Mouse (Mus musculus): ENCODE measurements around the gene Pla2g4e. TPM values are rescaled to one million over a fixed set of nuclear protein-coding genes. Genes with fewer than 3 reads are reported as not detected.
"Not testable (repeated sequence)": the region's sequence is repeated elsewhere in the genome, so short reads cannot be mapped to it uniquely, and the experiment has no call there.

The Pla2g4e gene
- total RNA-seq, 2 experiments from 2014 or later: 3.6 to 3.8 TPM

DNA sequence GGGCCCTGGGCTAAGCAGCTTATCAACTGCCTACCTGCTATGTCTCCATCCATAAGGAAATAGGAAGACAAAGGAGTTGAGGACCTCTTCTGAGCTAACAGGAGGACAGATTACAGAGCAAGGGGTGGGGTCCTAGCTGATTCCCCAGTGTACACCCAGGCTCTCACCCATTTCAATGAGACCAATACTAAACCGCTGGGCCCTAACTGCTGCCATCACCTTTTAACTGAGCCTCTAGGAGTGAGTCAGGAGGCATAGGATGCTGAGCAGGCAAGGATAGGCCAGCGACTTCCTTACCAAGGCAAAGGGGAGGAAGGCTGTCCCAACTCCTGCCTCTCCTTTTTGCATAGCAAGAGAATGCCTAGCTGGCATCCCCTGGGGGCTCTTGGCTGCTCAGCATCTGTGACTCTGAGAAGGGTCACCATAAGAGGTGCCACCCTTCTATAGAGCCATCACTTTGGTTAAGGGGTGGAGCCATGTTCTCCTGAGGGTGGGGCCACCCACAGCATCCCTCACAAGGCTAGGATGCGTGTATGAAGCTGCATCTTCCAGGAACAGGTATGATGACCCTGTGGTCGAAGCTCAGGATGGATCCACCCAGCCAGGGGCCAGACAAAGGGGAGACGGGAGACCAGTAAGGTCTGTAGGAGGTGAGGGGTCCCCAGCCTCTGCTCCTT is 2.2 kb downstream of the Pla2g4e start:
- intact Hi-C loops (cut with DNase I): no loop called here

DNA sequence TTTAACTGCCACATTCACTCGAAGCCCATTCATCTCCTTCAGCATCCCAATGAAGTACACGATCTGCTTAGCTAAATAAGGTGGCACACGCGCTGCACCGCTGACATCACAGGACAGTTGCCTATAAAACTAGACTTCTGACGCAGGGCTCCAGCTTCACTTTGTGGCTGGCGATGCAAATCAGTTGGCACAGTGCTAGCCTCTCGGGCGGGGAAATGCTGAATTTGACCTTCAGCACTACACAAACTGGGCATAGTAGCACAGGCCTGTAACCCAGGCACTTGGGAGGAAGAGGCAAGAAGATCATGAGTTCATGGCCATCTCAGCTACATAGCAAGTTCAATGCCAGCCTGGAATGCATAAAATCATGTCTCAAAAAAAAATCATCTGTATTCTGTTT is 6.4 kb downstream of the Pla2g4e start:
- intact Hi-C loops (cut with DNase I): not testable (repeated sequence)

More for the DNA sequence above, 2.2 kb downstream of the Pla2g4e start:
- DNase-seq: no peak

DNA sequence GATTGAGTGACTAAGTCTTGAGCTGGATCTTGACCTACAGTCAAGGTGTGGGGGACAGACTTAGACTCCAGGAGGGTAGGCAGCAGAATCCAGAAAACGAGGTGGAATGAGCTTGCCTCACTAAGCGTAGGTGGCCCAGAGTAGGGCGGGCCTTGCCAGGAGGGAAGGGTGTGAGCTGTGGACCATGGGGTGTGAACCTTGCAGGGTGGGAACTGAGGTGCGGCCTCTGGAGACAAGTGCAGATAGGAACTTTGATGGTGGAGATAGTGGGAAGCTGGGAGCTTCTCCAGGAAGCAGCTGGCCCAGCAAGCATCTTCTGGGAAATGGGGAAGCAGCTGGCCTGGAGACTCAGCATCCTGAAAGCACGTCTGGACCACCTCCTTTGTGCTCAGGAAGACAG is 7.4 kb downstream of the Pla2g4e start:
- no peak for DNase-seq
- intact Hi-C loops (cut with DNase I): no loop called here

More for the DNA sequence above, 6.4 kb downstream of the Pla2g4e start:
- not testable (repeated sequence) for DNase-seq

DNA sequence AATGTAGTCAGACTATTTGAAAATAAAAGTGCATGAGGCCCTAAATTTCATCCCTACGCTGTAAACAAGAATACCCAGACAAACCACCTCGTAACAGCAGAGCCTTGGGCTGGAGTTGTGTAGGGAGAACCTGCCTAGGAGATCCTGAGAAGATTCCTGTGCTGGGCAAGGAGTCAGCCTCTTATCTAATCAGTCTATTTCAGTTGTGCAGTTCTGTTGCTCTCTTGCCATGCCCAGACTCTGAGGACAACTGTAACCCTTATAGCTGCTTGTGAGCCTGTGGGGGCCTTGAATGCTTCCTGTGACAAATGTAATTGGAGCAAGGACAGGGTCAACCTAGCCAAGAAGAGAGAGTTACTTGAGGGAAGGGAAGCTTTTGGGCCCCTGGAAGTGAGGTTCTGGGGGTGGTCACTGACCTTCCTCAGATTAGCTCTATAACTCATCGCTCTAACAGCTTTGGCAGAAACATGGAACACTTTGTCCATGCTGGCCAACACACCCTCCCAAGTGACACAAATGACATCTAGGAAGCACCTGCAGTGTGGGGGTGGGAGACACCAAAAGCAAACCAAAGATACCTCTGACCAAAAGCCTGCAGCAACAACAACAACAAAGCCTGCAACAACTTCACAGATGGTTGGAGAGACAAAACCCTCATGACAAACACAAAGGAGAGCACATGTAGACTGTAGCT is 9.0 kb downstream of the Pla2g4e start:
- intact Hi-C loops (cut with DNase I): no loop called here
- DNase-seq: no peak

DNA sequence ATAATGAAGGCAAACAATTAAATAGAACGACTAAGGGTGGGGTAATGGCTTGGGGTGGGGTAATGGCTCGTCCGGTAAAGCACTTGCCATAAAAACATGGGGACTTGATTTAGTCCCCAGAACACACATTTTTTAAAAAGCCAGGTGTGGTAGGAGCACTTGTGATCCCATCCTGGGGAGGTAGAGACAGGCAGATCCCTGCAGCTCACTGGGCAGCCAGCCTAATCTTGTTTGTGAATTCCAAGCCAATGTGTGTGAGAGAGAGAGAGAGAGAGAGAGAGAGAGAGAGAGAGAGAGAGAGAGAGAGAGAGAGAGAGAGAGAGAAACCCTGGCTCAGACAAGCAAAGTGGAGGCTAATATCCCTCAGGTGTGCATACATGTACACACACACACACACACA is 9.8 kb downstream of the Pla2g4e start:
- intact Hi-C loops (cut with DNase I): no loop called here
- no peak for DNase-seq

DNA sequence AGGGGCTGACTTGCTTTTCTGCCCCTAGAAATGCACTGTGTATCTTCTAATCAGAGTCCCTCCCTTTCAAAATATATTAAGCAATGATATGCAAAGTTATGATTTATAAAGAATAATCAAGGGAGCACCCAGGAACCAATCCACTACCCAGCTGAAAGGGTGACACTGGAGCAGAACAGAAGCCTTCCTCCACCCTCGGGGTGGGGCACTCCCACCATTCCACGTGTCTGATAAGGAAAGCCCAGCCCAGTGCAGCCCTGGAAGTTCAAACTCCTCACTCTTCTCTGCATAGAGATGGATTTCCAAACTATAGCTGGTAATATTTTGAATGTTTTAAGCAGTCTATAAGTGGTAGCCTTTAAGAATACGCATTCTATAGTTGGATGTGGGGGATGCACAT is 13.5 kb downstream of the Pla2g4e start:
- intact Hi-C loops (cut with DNase I): no loop called here

DNA sequence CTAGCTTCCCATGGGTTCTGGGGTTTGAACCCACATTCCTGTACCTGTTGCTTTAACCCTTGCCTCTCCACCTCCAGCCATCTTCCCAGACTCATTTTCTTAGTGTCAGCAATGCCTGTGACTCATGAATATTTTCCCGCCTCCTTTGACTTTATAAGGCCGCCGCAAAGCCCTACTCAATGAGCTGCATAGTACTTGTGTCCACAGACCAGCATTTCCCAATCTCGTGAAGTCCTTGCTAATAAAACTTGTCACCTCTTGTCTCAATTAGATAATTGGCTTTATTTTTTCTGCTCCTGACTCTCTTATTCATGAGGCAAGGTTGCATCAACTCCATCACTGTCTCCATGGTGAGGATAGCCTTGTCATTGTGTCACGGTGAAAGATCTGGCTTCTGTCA is 30.5 kb downstream of the Pla2g4e start:
- intact Hi-C loops (cut with DNase I): no loop called here
- DNase-seq: no peak

More for the DNA sequence above, 13.5 kb downstream of the Pla2g4e start:
- DNase-seq: no peak

DNA sequence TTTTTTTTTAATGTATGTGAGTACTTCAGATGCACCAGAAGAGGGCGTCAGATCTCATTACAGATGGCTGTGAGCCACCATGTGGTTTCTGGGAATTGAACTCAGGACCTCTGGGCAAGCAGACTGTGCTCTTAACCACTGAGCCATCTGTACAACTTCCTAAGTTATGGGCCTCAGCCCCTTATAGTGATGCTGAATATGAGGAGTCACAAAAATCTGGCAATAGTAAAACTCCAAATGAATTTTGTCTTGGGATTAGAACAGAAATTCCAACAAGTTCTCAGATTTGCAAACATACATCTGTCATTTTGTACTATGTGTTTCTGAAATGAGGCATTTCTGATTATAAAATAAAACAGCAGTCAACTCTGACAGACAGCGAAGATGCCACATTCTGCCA is 33.7 kb downstream of the Pla2g4e start:
- intact Hi-C loops (cut with DNase I): no loop called here

DNA sequence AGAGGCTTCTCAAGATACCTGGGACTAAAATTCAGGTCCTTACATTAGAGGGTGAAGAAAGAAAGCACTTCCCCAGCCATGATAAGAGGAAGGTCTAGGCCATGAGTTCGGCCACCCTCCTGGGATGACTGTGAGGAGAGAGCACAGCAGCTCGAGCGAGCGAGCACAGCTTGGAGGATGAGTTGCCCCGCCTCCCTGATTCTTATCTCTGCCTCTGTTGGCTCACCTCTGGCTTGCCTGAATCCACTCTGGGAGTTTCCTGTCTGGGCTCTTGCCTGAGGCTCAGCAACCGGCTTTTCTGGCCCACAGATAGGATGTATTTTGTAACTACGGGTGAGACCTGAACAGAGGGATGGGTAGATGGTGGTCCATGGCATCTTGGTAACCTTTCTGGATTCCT is 37.2 kb downstream of the Pla2g4e start:
- DNase-seq: no peak
- intact Hi-C loops (cut with DNase I): no loop called here

More for the DNA sequence above, 33.7 kb downstream of the Pla2g4e start:
- DNase-seq: no peak

DNA sequence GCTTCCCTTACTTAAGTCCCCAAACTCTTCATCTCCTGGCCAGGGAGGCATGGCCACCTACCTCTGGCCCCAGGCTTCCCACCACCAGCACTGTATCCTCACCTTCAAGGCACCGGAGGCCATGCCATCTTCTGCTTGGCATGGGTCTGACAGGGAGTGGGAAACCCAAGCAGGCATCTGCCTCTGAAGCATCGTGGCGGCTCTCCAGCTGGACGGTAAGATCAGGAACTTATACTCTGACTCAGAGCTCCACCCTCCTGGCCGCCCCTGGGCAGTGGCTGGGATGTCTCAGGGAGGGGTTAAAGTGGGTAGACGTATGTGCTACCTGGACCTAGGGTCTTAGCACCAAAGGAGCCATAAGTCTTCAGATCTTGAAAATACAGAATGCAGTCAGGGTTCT is 38.1 kb downstream of the Pla2g4e start:
- DNase-seq: no peak
- intact Hi-C loops (cut with DNase I): no loop called here

DNA sequence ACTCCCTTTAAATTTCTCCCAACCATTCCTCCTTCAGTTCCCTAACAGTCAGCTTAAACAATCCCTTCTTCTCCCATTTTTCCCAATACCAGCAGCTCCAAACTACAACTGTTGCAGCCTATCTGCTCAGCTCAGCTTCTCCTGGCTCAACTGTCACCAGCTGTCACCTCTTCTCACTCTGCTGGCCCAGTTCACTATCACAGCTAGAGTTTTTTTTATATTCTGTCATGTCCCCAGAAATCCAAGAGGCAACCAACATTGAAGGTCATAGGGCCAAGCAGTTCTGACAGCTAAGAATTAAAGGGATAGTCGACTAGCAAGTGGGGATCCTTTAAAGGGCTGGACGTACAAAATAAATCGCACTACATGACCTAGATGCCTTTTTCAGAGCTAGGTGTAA is 41.4 kb downstream of the Pla2g4e start:
- intact Hi-C loops (cut with DNase I): no loop called here
- DNase-seq: peak in 1 of 2 experiments; percentile 7

DNA sequence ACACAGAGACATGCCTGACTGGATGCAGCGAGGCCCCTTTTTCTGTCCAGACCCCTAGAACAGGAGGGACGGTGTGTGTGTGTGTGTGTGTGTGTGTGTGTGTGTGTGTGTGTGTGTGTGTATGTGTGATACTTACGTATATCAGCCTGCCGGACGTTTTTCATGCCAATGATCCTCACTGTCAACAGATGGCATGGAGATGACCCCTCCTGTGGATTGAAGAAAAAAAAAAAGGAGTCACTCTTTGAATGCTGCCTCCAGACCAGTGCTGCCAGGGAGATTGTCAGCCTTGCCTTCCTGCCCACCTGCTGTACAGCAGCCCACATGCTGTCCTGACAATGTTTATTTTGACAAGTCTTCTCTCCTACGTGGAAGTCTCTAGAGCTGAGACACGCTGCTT is 45.1 kb downstream of the Pla2g4e start:
- intact Hi-C loops (cut with DNase I): no loop called here
- DNase-seq: no peak

DNA sequence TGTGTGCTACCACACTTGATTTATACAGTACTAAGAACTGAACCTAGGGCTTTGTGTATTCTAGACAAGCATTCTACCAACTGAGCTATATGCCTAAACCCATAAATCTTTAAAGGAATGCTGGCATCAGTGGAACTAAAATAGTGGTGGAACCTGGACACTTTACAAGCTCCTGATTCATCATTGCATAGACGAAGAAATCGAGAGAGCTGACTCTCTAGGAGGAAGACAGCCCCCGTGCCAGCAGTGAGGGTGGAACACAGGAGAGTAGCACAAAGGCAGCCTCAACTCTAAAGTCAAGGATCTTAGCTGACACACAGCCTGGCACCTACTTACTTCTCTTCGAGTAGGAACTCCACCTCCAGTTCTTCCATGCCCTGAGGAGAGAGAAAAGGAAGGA is 57.0 kb downstream of the Pla2g4e start:
- intact Hi-C loops (cut with DNase I): no loop called here
- DNase-seq: no peak

DNA sequence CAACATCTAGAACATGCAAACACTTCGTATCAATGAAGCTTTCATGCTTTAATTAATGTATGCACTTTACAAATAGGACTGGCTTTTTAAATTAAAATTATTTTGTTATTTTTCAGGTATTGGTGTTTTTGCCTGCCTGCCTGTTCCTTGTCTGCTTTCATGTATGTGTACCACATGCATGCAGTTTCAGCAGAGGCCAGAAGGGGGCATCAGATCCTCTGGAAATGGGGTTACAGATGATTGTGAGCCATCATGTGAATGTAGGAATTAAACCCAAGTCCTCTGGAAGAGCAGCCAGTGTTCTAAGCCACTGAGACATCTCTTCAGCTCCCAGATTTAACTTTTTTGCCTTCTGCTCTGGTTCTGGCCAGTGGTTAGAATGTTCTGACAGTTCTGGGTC is 57.6 kb downstream of the Pla2g4e start:
- no peak for DNase-seq
- intact Hi-C loops (cut with DNase I): no loop called here

DNA sequence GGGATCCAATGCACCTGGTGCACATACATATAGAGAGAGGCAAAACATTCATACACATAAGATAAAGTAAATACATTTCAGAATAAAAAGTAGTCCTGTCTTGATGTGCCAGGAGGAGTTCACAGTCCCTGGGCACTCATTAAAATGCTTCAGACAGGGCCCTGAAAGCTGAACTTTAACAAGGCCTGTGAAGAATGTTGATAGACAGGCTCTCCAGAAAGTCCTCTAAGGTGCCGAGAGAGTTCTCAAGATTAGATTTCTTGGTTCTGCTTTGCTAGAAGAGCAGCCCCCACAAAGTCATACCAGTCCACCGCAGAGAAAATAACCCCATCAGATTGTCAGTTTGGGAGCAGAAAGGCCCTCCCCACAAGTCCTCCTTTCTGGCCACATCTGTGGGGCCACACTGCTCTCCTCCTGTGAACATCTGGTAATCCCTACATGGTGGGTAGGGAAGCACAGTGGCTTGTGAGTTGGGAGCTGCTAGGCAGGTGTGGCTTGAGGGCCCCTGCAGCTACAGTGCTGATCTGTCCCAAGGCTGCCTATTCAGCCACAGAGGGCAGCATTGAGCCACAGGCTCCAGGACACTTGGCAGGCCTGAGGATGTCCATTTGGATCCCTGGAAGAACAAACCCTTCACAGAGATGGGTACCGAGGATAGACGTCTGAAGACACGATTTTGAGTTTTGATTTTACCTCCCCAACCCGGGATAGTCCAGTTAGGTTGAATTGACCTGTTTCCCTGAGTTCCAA is 59.4 kb downstream of the Pla2g4e start:
- no peak for DNase-seq
- intact Hi-C loops (cut with DNase I): no loop called here

DNA sequence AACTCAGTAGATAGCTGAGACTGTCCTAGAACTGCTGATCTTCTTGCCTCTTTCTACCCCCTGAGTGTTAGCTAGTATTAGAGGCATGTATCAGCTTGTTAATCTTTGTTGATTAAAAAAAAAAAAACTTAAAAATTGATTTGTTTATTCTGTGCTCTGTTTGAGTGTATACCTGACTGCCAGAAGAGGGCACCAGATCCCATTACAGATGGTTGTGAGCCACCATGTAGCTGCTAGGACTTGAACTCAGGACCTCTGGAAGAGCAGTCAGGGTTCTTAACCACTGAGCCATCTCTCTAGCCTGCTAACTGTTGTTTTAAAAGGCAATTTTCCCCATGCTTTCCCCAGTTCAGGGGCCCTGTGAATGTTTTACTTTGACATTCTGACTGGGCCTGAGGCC is 66.2 kb downstream of the Pla2g4e start:
- intact Hi-C loops (cut with DNase I): no loop called here

DNA sequence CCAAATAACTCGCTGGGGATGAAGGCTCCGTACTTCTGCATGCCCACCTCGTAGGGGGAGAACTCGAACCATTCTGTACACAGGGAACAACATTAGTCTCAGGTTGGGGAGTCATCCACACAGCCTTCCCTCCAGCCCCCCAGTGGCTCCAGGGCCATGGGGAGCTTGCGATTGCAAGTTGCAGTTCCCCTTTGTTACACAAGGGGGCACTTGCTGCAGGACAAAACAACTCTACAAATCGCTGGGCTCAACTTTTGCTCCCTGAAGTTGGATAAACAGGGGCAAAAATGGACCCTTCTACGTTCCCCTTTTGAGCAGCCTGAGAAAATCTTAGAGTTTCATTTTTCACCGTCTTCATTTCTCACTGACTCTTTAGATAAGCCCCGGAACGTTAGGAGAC is 71.4 kb downstream of the Pla2g4e start:
- DNase-seq: peak; percentile 65 to 79
- intact Hi-C loops (cut with DNase I): loop anchor here (1.0 to 5.0 kb wide), 3 partner anchors 92 to 201 kb away; partner anchors contain the start of gene Mapkbp1

More for the DNA sequence above, 66.2 kb downstream of the Pla2g4e start:
- no peak for DNase-seq

DNA sequence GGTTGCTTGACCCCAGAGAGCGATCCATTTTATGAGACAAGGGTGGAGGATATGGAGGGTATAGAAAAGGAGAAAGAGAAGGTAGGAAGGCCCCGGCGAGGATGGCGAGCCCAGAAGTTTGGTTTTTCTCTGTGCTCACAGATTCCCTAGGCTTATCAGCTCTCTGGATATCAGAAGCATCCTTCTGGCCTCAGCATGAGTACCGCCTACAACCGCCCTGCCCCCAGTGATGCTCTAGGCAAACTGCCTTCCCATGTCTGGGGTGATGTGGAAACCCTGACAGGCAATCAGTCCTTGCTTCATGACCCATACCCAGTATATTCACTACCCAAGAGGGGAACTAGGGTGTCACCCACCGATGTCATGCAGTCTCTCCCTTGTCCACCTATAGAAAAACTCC is 73.8 kb downstream of the Pla2g4e start:
- no peak for DNase-seq
- intact Hi-C loops (cut with DNase I): loop anchor here (5.0 kb wide), 1 partner anchor 111 kb away; no protein-coding TSS in a partner anchor

DNA sequence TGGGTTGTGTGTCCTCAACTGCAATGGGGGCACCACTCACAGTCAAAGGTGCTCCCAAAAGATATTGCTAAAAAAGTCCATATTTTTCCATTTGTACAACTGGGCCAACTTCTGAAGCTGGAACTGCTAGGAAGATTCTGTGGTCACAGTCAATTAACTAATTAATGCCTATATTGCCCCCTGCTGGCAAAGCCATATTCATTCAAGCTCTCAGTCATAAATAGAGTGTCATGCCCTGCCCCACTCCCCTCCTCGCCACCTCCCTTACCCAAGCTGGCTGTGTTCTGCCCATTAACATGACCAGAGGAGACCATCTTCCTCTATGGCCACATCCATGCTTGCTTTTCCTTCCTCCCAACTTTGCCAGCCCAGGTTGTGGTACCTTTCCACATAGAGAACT is 74.4 kb downstream of the Pla2g4e start:
- DNase-seq: peak; percentile 51 to 74
- intact Hi-C loops (cut with DNase I): loop anchor here (1.0 to 5.0 kb wide), 2 partner anchors 85 to 112 kb away; no protein-coding TSS in a partner anchor

DNA sequence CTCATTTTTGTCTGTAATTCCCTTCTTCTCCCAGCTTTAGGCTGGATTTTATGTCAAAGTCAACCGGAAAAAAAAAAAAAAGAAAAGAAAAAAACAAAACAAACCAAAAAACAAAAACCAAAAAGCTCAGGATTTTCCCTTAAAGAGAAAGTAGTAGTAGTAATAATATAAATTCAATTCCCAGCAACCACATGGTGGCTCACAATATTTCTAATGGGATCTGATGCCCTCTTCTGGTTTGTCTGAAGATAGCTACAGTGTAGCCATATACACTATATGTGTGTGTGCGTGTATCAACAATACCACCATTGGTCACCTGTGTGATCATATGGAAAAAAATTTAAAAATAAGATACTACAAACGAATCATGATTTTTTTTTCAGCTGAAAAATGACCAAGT is 75.8 kb downstream of the Pla2g4e start:
- intact Hi-C loops (cut with DNase I): no loop called here
- no peak for DNase-seq

DNA sequence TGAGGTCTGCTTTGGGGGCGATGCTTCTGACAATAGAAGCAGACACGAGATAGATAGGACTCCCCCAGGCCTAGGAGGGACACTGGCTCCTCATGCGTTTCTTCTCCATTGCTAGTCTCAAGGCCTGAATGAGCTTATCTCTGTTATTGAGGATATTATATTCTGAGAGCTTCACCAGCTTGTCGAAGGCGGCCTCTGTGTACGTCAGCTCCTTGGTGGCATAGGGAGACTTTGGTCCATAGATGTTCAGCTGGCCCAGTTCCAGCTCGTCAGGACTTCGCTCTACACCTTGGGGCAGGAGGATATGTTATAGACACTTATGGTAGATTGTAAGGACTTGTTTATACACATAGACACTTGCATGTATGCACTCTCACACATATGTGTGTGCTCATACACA is 77.4 kb downstream of the Pla2g4e start:
- no peak for DNase-seq
- intact Hi-C loops (cut with DNase I): no loop called here

Data from heart, postnatal 14 days (tissue).